Mouse (Mus musculus): ENCODE results near the gene Dcdc2b. TPM values are rescaled to one million over a fixed set of nuclear protein-coding genes. Genes with fewer than 3 reads are reported as not detected.

Dcdc2b gene
- polyA plus RNA-seq, 1 experiment, result 0.40 TPM

DNA sequence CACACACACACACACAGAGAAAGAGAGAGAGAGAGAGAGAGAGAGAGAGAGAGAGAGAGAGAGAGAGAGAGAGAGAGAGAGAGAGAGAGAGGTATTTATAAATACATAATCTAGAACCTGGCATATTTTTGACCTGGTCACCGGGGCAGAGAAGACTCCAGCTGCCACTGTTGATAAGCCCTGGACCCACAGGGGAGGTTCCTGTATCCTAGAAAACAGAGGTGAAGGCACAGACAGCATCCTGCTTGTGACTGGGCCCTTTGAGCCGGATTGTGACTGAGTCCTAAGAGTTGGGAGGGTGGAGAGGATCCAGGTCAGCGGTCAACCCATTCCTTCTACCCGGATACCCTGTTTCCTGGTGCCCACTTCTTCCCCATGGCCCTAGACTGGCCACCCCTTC is 25.2 kb downstream of the Dcdc2b start:
- Histone ChIP-seq H3K79me2 (ENCODE audit: control insufficient read depth, insufficient read depth) (no peaks in the 10 kb centered on the region), H3K4me3 (ENCODE audit: insufficient read depth, poor library complexity, severe bottlenecking) (no peak overlapping the region), H3ac (ENCODE audit: control insufficient read depth, insufficient read length, low read depth) (no peak overlapping the region), H3K27me3 (ENCODE audit: control insufficient read depth, insufficient read depth, insufficient read length) (no peaks in the 10 kb centered on the region), H3K79me3 (ENCODE audit: low read depth) (no peaks in the 10 kb centered on the region), H3K36me3 (ENCODE audit: control insufficient read depth, insufficient read depth) (peaks cover 40% of the 10 kb centered on the region)
- no peak for TF ChIP-seq FOSL1 (IDR thresholded peaks at IDR 0.05; ENCODE audit: insufficient read depth, low read length, poor library complexity, severe bottlenecking)
- TF ChIP-seq CTCF (IDR thresholded peaks at IDR 0.05; ENCODE audit: control insufficient read depth, insufficient read depth, insufficient read length), result no peak
- TF ChIP-seq MYOD1 (IDR thresholded peaks at IDR 0.05; ENCODE audit: control insufficient read depth, insufficient read length, low read depth), result no peak
- no peak for TF ChIP-seq MYOG (IDR thresholded peaks at IDR 0.05; ENCODE audit: control insufficient read depth, extremely low read depth, insufficient read length)
- no peak for TF ChIP-seq CEBPB (IDR thresholded peaks at IDR 0.05; ENCODE audit: low read depth)
- TF ChIP-seq MAX (IDR thresholded peaks at IDR 0.05), result no peak
- no peak for TF ChIP-seq USF1 (IDR thresholded peaks at IDR 0.05; ENCODE audit: low read depth)

GRCm38 (mm10) chr4:129586943-129587342 is 27.1 kb downstream of the Dcdc2b start:
- TF ChIP-seq FOSL1 (IDR thresholded peaks at IDR 0.05; ENCODE audit: insufficient read depth, low read length, poor library complexity, severe bottlenecking) (no peak), MAX (IDR thresholded peaks at IDR 0.05) (no peak), USF1 (IDR thresholded peaks at IDR 0.05; ENCODE audit: low read depth) (no peak), CEBPB (IDR thresholded peaks at IDR 0.05; ENCODE audit: low read depth) (no peak), CTCF (IDR thresholded peaks at IDR 0.05; ENCODE audit: control insufficient read depth, insufficient read depth, insufficient read length) (no peak), MYOG (IDR thresholded peaks at IDR 0.05; ENCODE audit: control insufficient read depth, extremely low read depth, insufficient read length) (no peak), MYOD1 (IDR thresholded peaks at IDR 0.05; ENCODE audit: control insufficient read depth, insufficient read length, low read depth) (no peak)
- Histone ChIP-seq H3ac (ENCODE audit: control insufficient read depth, insufficient read length, low read depth) (no peak overlapping the region), H3K27me3 (ENCODE audit: control insufficient read depth, insufficient read depth, insufficient read length) (no peaks in the 10 kb centered on the region), H3K36me3 (ENCODE audit: control insufficient read depth, insufficient read depth) (peaks cover 22% of the 10 kb centered on the region), H3K79me3 (ENCODE audit: low read depth) (no peaks in the 10 kb centered on the region), H3K4me3 (ENCODE audit: insufficient read depth, poor library complexity, severe bottlenecking) (no peak overlapping the region), H3K79me2 (ENCODE audit: control insufficient read depth, insufficient read depth) (no peaks in the 10 kb centered on the region)

DNA sequence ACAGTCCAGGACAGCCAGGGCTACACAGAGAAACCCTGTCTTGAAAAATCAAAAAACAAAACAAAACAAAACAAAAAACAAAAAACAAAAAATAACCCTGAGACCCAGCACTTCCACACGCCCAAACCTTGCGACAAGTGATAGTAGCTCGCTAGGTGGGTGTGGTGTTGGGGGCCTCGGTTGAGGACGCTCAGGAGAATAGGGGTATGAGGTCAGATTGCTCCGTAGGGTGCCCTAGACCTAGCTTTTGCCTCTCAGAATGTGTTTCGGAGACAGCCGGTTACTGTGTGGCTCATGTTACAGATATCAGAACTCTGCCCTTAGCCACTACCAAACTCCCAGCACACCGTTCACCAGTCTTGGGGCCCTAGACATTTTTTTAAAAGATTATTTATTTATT is 28.3 kb downstream of the Dcdc2b start:
- peaks cover 11% of the 10 kb centered on the region for H3K36me3 ChIP-seq (ENCODE audit: control insufficient read depth, insufficient read depth)
- no peaks in the 10 kb centered on the region for H3K79me3 ChIP-seq (ENCODE audit: low read depth)
- no peaks in the 10 kb centered on the region for H3K27me3 ChIP-seq (ENCODE audit: control insufficient read depth, insufficient read depth, insufficient read length)
- TF ChIP-seq CTCF (IDR thresholded peaks at IDR 0.05; ENCODE audit: control insufficient read depth, insufficient read depth, insufficient read length) (no peak), MAX (IDR thresholded peaks at IDR 0.05) (no peak), FOSL1 (IDR thresholded peaks at IDR 0.05; ENCODE audit: insufficient read depth, low read length, poor library complexity, severe bottlenecking) (no peak), USF1 (IDR thresholded peaks at IDR 0.05; ENCODE audit: low read depth) (no peak), MYOD1 (IDR thresholded peaks at IDR 0.05; ENCODE audit: control insufficient read depth, insufficient read length, low read depth) (no peak), CEBPB (IDR thresholded peaks at IDR 0.05; ENCODE audit: low read depth) (no peak), MYOG (IDR thresholded peaks at IDR 0.05; ENCODE audit: control insufficient read depth, extremely low read depth, insufficient read length) (no peak)
- H3ac ChIP-seq (ENCODE audit: control insufficient read depth, insufficient read length, low read depth), result no peak overlapping the region
- no peak overlapping the region for H3K4me3 ChIP-seq (ENCODE audit: insufficient read depth, poor library complexity, severe bottlenecking)
- H3K79me2 ChIP-seq (ENCODE audit: control insufficient read depth, insufficient read depth), result no peaks in the 10 kb centered on the region

DNA sequence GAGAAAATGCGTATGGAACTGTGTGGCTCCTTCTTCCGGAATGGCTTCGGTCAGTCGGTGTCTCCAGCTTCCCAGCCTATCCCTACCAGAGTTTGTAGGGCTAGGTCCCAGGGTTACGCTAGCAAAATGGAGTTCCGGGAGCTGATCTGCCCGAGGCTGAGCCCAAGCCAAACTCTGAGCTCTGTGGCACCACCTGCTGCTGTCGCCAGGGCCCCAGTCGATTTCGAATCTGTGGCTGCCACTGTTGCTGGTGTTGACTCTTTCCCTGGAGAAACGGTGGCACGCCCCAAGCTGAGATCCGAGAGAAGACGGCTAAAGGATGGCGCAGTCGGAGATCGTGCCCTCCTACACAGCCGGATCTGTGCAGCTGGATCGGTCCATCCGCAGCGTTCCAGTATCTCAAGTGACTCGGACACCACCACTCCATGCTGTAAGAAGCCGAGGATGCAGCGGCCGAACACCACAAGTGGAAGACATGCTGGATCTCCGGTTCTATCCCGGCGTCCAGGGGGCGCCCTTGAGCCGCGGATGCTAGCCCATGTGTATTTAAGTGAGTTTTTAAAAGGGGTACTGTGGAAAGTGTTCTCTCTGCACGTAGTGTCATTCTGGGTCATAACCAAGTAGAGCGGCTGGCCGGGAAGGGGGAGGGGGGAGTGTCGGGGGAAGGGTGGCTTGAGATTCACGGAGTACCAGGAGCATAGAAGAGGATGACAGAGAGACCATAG is 29.0 kb downstream of the Dcdc2b start:
- Histone ChIP-seq H3ac (ENCODE audit: control insufficient read depth, insufficient read length, low read depth) (no peak overlapping the region), H3K79me3 (ENCODE audit: low read depth) (no peaks in the 10 kb centered on the region), H3K4me3 (ENCODE audit: insufficient read depth, poor library complexity, severe bottlenecking) (no peak overlapping the region), H3K27me3 (ENCODE audit: control insufficient read depth, insufficient read depth, insufficient read length) (no peaks in the 10 kb centered on the region), H3K79me2 (ENCODE audit: control insufficient read depth, insufficient read depth) (no peaks in the 10 kb centered on the region), H3K36me3 (ENCODE audit: control insufficient read depth, insufficient read depth) (peaks cover 3% of the 10 kb centered on the region)
- TF ChIP-seq FOSL1 (IDR thresholded peaks at IDR 0.05; ENCODE audit: insufficient read depth, low read length, poor library complexity, severe bottlenecking) (no peak), MAX (IDR thresholded peaks at IDR 0.05) (no peak), CEBPB (IDR thresholded peaks at IDR 0.05; ENCODE audit: low read depth) (no peak), MYOG (IDR thresholded peaks at IDR 0.05; ENCODE audit: control insufficient read depth, extremely low read depth, insufficient read length) (no peak), CTCF (IDR thresholded peaks at IDR 0.05; ENCODE audit: control insufficient read depth, insufficient read depth, insufficient read length) (no peak), MYOD1 (IDR thresholded peaks at IDR 0.05; ENCODE audit: control insufficient read depth, insufficient read length, low read depth) (no peak), USF1 (IDR thresholded peaks at IDR 0.05; ENCODE audit: low read depth) (no peak)

DNA sequence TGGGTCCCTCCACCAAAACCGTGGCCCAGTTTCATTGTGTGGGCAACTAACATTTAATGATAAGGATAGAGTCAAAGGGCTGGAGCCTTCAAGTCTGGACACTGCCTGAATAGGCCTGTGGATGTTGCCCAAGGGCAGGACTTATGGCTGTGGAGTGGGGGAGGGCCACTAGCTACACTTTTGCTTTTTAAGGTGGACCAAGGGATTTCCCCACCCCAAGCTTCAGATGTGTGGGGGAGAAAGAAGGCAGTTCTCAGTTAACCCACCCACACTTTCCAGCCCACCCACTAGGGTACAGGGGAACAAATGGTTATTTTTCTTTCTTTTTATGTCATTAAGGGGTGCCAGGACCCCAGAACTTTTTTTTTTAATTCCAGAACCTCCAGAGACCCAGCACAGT is 29.7 kb downstream of the Dcdc2b start:
- H3K79me2 ChIP-seq (ENCODE audit: control insufficient read depth, insufficient read depth), result no peaks in the 10 kb centered on the region
- no peak overlapping the region for H3K4me3 ChIP-seq (ENCODE audit: insufficient read depth, poor library complexity, severe bottlenecking)
- no peak for TF ChIP-seq CEBPB (IDR thresholded peaks at IDR 0.05; ENCODE audit: low read depth)
- H3K36me3 ChIP-seq (ENCODE audit: control insufficient read depth, insufficient read depth), result no peaks in the 10 kb centered on the region
- H3K79me3 ChIP-seq (ENCODE audit: low read depth), result no peaks in the 10 kb centered on the region
- no peak overlapping the region for H3ac ChIP-seq (ENCODE audit: control insufficient read depth, insufficient read length, low read depth)
- H3K27me3 ChIP-seq (ENCODE audit: control insufficient read depth, insufficient read depth, insufficient read length), result no peaks in the 10 kb centered on the region

GRCm38 (mm10) chr4:129582251-129582650 is 31.8 kb downstream of the Dcdc2b start:
- H3ac ChIP-seq (ENCODE audit: control insufficient read depth, insufficient read length, low read depth), result no peak overlapping the region
- TF ChIP-seq MYOG (IDR thresholded peaks at IDR 0.05; ENCODE audit: control insufficient read depth, extremely low read depth, insufficient read length) (no peak), USF1 (IDR thresholded peaks at IDR 0.05; ENCODE audit: low read depth) (no peak), CEBPB (IDR thresholded peaks at IDR 0.05; ENCODE audit: low read depth) (no peak), FOSL1 (IDR thresholded peaks at IDR 0.05; ENCODE audit: insufficient read depth, low read length, poor library complexity, severe bottlenecking) (no peak), CTCF (IDR thresholded peaks at IDR 0.05; ENCODE audit: control insufficient read depth, insufficient read depth, insufficient read length) (no peak), MYOD1 (IDR thresholded peaks at IDR 0.05; ENCODE audit: control insufficient read depth, insufficient read length, low read depth) (no peak), MAX (IDR thresholded peaks at IDR 0.05) (no peak)
- H3K27me3 ChIP-seq (ENCODE audit: control insufficient read depth, insufficient read depth, insufficient read length), result no peaks in the 10 kb centered on the region
- H3K4me3 ChIP-seq (ENCODE audit: insufficient read depth, poor library complexity, severe bottlenecking), result no peak overlapping the region
- no peaks in the 10 kb centered on the region for H3K36me3 ChIP-seq (ENCODE audit: control insufficient read depth, insufficient read depth)
- no peaks in the 10 kb centered on the region for H3K79me2 ChIP-seq (ENCODE audit: control insufficient read depth, insufficient read depth)
- no peaks in the 10 kb centered on the region for H3K79me3 ChIP-seq (ENCODE audit: low read depth)

All from C2C12 (cell line).